Mouse (Mus musculus): ENCODE data around the gene Ccdc183.
A peak's percentile ranks its signal among the peaks of the same experiment; 100 is the strongest.

DNA sequence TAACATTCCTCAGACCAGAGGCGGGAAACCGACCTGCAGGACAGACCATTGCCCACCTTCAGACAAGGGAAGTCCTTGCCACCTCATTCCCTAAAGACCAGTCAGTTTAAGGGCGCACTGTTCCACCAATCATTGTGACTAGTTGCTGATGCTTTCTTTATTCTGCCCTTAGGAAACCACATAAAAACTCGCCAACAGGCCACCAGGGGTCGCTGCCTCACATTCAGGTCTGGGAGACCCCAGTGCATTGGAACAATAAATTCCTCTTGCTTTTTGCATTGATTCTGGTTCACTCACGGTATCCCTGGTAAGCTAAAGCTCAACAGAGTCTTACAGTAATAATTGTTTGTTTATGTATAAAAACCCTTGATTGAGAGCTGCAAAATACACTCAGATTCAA is 22.4 kb upstream of the Ccdc183 start:
- TF ChIP-seq CTCF (IDR thresholded peaks at IDR 0.05; ENCODE audit: low read depth, low read length) (peak; percentile 78), POLR2A (IDR thresholded peaks at IDR 0.05; ENCODE audit: insufficient read depth, low read length) (no peak), EP300 (IDR thresholded peaks at IDR 0.05; ENCODE audit: insufficient read depth, low read depth, low read length) (no peak)
